Mouse (Mus musculus): ENCODE data around the gene Tusc2. TPM values are rescaled to one million over a fixed set of nuclear protein-coding genes. Genes with fewer than 3 reads are reported as not detected.

Gene Tusc2
- total RNA-seq (2012; rRNA removed): 29.9 and 36.2 TPM in 2 replicates
- 10 to 100 TPM in 1 of 2 experiments, not detected in 1; 48.9 TPM for polyA plus RNA-seq (2012; ENCODE audit: insufficient read depth in 1 of 2, insufficient read length in 2 of 2, low read depth in 1 of 2, low replicate concordance in 2 of 2, missing spikeins in 1 of 2)

DNA sequence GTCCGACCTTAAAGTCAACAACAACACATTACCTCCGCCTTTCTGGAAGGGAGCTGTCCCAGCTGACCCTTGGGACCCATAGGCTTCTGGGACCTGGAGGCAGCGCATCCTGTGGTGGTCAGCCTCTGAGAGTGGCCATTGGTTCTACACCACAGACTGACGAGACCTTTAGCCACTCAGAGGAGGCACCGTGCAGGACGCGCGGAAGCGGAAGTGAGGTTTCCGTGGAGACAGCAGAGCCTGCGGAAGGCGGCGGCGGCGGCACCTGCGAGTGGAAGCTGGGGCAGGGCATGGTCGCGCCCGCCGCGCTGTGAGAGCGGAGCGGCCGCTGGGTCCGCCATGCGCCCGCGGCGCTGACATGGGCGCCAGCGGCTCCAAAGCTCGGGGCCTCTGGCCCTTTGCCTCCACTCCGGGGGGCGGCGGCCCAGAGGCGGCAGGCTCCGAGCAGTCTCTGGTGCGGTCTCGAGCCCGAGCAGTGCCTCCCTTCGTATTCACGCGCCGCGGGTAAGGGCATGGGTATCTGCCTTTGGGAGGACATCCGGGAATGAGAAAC lies at the start of gene Tusc2:
Gene Tusc2, plus strand, starts transcription at position 227 of the 553 bp plus-strand sequence.
- H3K4me3 ChIP-seq (ENCODE audit: control insufficient read depth in 1 of 2, insufficient read depth in 1 of 2, low read depth in 2 of 2, low read length in 2 of 2): peak within 1 kb of the TSS; percentile 69 to 89
- peak; percentile 96 for DNase-seq (ENCODE audit: low read depth, low spot score)
- H3K36me3 ChIP-seq (ENCODE audit: control insufficient read depth in 1 of 2, insufficient read depth in 2 of 2, low read length in 2 of 2): peaks cover 7% of the 10 kb centered on the region in 2 experiments
- peak within 1 kb of the TSS; percentile 85 for H3K9ac ChIP-seq (ENCODE audit: control insufficient read depth, low read depth, low read length, poor library complexity, severe bottlenecking)
- peak within 1 kb of the TSS; percentile 35; the same call in 1 of the 2 replicates for H3K27ac ChIP-seq (ENCODE audit: control insufficient read depth, low read depth, low read length)
- no peaks in the 10 kb centered on the region for H3K27me3 ChIP-seq (ENCODE audit: control insufficient read depth in 1 of 2, insufficient read depth in 2 of 2, low read length in 2 of 2)
- H3K9me3 ChIP-seq (replicated peaks; ENCODE audit: insufficient read depth, low read length): no peaks in the 10 kb centered on the region
- peaks cover 9% of the 10 kb centered on the region for H3K79me2 ChIP-seq (ENCODE audit: control insufficient read depth, insufficient read depth, low read length, poor library complexity)
- H3K4me1 ChIP-seq (ENCODE audit: control insufficient read depth in 1 of 2, insufficient read depth in 2 of 2, low read length in 2 of 2): peaks cover 0 to 16% of the 10 kb centered on the region in 2 experiments; a peak in 3 of 4 replicates
- peak; percentile 52 for TF ChIP-seq USF1 (IDR thresholded peaks at IDR 0.05; ENCODE audit: low read depth, low read length)
- peak; percentile 67 to 77 for TF ChIP-seq POLR2A (IDR thresholded peaks at IDR 0.05; ENCODE audit: control insufficient read depth in 1 of 2, insufficient read depth in 1 of 2, low read depth in 1 of 2, low read length in 2 of 2, poor library complexity in 1 of 2)
- TF ChIP-seq NELFE (IDR thresholded peaks at IDR 0.05; ENCODE audit: low read depth, low read length): peak; percentile 77
- TF ChIP-seq E2F4 (IDR thresholded peaks at IDR 0.05; ENCODE audit: borderline replicate concordance, low read depth, low read length): no peak
- TF ChIP-seq CHD2 (IDR thresholded peaks at IDR 0.05; ENCODE audit: low read length): peak; percentile 71
- TF ChIP-seq ZMIZ1 (IDR thresholded peaks at IDR 0.05; ENCODE audit: low read depth, low read length): peak; percentile 85; the same call in 1 of the 2 replicates
- peak; percentile 31; the same call in 1 of the 2 replicates for TF ChIP-seq MAX (IDR thresholded peaks at IDR 0.05; ENCODE audit: low read length)
- no peak for TF ChIP-seq USF2 (IDR thresholded peaks at IDR 0.05; ENCODE audit: borderline replicate concordance in 1 of 2, insufficient read depth in 1 of 2, low read depth in 1 of 2, low read length in 2 of 2)
- peak; percentile 93 for TF ChIP-seq ELF1 (IDR thresholded peaks at IDR 0.05; ENCODE audit: low read depth, low read length)
- TF ChIP-seq GATA1 (IDR thresholded peaks at IDR 0.05; ENCODE audit: low read depth, low read length): no peak
- 0 out of 2 replicates have a peak, but pooled peaks have one; percentile 38 for TF ChIP-seq NRF1 (IDR thresholded peaks at IDR 0.05; ENCODE audit: insufficient read depth, low read depth, low read length, poor library complexity, severe bottlenecking)
- 0 out of 2 replicates have a peak, but pooled peaks have one; percentile 19 for TF ChIP-seq ETS1 (IDR thresholded peaks at IDR 0.05; ENCODE audit: low read depth, low read length)
- TF ChIP-seq RCOR1 (IDR thresholded peaks at IDR 0.05; ENCODE audit: low read depth, low read length): peak; percentile 34; the same call in 1 of the 2 replicates
- TF ChIP-seq TBP (IDR thresholded peaks at IDR 0.05; ENCODE audit: low read depth, low read length): 0 out of 2 replicates have a peak, but pooled peaks have one; percentile 20
- peak; percentile 87 for TF ChIP-seq HCFC1 (IDR thresholded peaks at IDR 0.05; ENCODE audit: low read depth, low read length)
- no peak for TF ChIP-seq JUND (IDR thresholded peaks at IDR 0.05; ENCODE audit: low read depth, low read length)
- TF ChIP-seq SIN3A (IDR thresholded peaks at IDR 0.05; ENCODE audit: low read length): peak; percentile 85
- TF ChIP-seq UBTF (IDR thresholded peaks at IDR 0.05; ENCODE audit: borderline replicate concordance, insufficient read depth, low read depth, low read length): peak; percentile 90; the same call in 1 of the 2 replicates
- TF ChIP-seq MYB (IDR thresholded peaks at IDR 0.05; ENCODE audit: low read depth, low read length): no peak
- no peak for TF ChIP-seq CTCF (IDR thresholded peaks at IDR 0.05 in 2 of 3, conservative IDR thresholded peaks at IDR 0.05 in 1 of 3; ENCODE audit: control insufficient read depth in 1 of 3, insufficient read depth in 1 of 3, low read depth in 2 of 3, low read length in 3 of 3, poor library complexity in 1 of 3, severe bottlenecking in 1 of 3)
- no peak for TF ChIP-seq MYC (IDR thresholded peaks at IDR 0.05; ENCODE audit: low read depth, low read length)
- TF ChIP-seq POLR2AphosphoS2 (IDR thresholded peaks at IDR 0.05; ENCODE audit: low read length): peak; percentile 98
- TF ChIP-seq MXI1 (IDR thresholded peaks at IDR 0.05; ENCODE audit: low read depth, low read length): peak; percentile 89; the same call in 1 of the 2 replicates

All from MEL (cell line).